7 mouse cellular contexts compared by ENCODE assay signal in genomic region chr7:25681341-25682231, GRCm38 (mm10). TPM values are rescaled to one million over a fixed set of nuclear protein-coding genes. Genes with fewer than 3 reads are reported as not detected.
A peak's percentile ranks its signal among the peaks of the same experiment; 100 is the strongest.
DNase-seq lines count a peak whose midpoint lies in the region; ATAC-seq lines count a peak whose summit lies in the region.

No protein-coding gene starts in this region.

- WGBS in heart, embryonic 16.5 days, result 48% methylated on average over 15 of the region's 15 CpGs
- 66% methylated on average over 15 of the region's 15 CpGs for WGBS in midbrain, embryonic 12.5 days

- peaks cover 22% of the 10 kb centered on the region for H3K4me1 ChIP-seq in heart, embryonic 16.5 days (ENCODE audit: control insufficient read depth, insufficient read depth, low read length)
- H3K4me1 ChIP-seq in midbrain, embryonic 12.5 days, result peaks cover 18% of the 10 kb centered on the region

- H3K4me3 ChIP-seq in heart, embryonic 16.5 days (ENCODE audit: low read length), result peak overlapping the region; percentile 75
- H3K4me3 ChIP-seq in midbrain, embryonic 12.5 days, result peak overlapping the region; percentile 49

- H3K27me3 ChIP-seq in heart, embryonic 16.5 days (ENCODE audit: control insufficient read depth, insufficient read depth, low read length), result no peaks in the 10 kb centered on the region
- peaks cover 44% of the 10 kb centered on the region for H3K27me3 ChIP-seq in midbrain, embryonic 12.5 days

- ATAC-seq in heart, embryonic 16.5 days (replicated peaks; ENCODE audit: extremely low read depth, insufficient read depth, low FRiP score), result no peak
- ATAC-seq in midbrain, embryonic 12.5 days (ENCODE audit: low FRiP score, low read depth), result no peak

- H3K36me3 ChIP-seq in heart, embryonic 16.5 days (ENCODE audit: control insufficient read depth, insufficient read depth), result no peaks in the 10 kb centered on the region
- H3K36me3 ChIP-seq in midbrain, embryonic 12.5 days, result 0 out of 2 replicates have a peak, but pooled peaks cover 6% of the 10 kb centered on the region

- 0 out of 2 replicates have a peak overlapping the region, but pooled peaks have one; percentile 26 for H3K9ac ChIP-seq in heart, embryonic 16.5 days (ENCODE audit: low read length)
- no peak overlapping the region for H3K9ac ChIP-seq in midbrain, embryonic 12.5 days (replicated peaks)

- peak; percentile 25 to 30 for DNase-seq in spleen, adult 18-20 months
- DNase-seq in spleen, adult 12 weeks (ENCODE audit: low spot score), result no peak
- DNase-seq in Muller cell, postnatal 12 days (ENCODE audit: inconsistent ontology term), result no peak
- no peak for DNase-seq in right cerebral cortex, adult 18-20 months
- DNase-seq in right cerebral cortex, postnatal 14 days, result no peak

- peak overlapping the region; percentile 84 for H3K4me2 ChIP-seq in heart, embryonic 16.5 days (ENCODE audit: low read depth, low read length)
- H3K4me2 ChIP-seq in midbrain, embryonic 12.5 days (replicated peaks), result peak overlapping the region; percentile 64

- 0 out of 2 replicates have a peak overlapping the region, but pooled peaks have one; percentile 39 for H3K27ac ChIP-seq in heart, embryonic 16.5 days (ENCODE audit: low read length)
- peak overlapping the region; percentile 88; the same call in 1 of the 2 replicates for H3K27ac ChIP-seq in midbrain, embryonic 12.5 days (replicated peaks)

- no peaks in the 10 kb centered on the region for H3K9me3 ChIP-seq in heart, embryonic 16.5 days (replicated peaks; ENCODE audit: control insufficient read depth, low read length)
- no peaks in the 10 kb centered on the region for H3K9me3 ChIP-seq in midbrain, embryonic 12.5 days

RNA-seq across cellular contexts. Expression of gene B9d2, which starts 1.0 kb away (rescaled TPM):
- 30.3 and 32.0 TPM in 2 replicates for polyA plus RNA-seq in heart, embryonic 16.5 days (2015; fragmentation: Nextera tagmentation; extraction: Ambion mirVana)
- polyA plus RNA-seq in midbrain, embryonic 12.5 days (2016; fragmentation: Nextera tagmentation; extraction: Ambion mirVana), result 29.0 and 33.9 TPM in 2 replicates

RNA-seq across cellular contexts. Expression of gene Tgfb1, which starts 5.2 kb away (rescaled TPM):
- polyA plus RNA-seq in heart, embryonic 16.5 days (2015; fragmentation: Nextera tagmentation; extraction: Ambion mirVana), result 3.6 and 3.8 TPM in 2 replicates
- polyA plus RNA-seq in midbrain, embryonic 12.5 days (2016; fragmentation: Nextera tagmentation; extraction: Ambion mirVana), result 1.3 and 1.6 TPM in 2 replicates

RNA-seq across cellular contexts. Expression of gene Tmem91, which starts 6.6 kb away (rescaled TPM):
- polyA plus RNA-seq in heart, embryonic 16.5 days (2015; fragmentation: Nextera tagmentation; extraction: Ambion mirVana), result 2.1 and 2.2 TPM in 2 replicates
- 3.1 and 3.9 TPM in 2 replicates for polyA plus RNA-seq in midbrain, embryonic 12.5 days (2016; fragmentation: Nextera tagmentation; extraction: Ambion mirVana)

RNA-seq across cellular contexts. Expression of gene Exosc5, which starts 22.6 kb away (rescaled TPM):
- polyA plus RNA-seq in heart, embryonic 16.5 days (2015; fragmentation: Nextera tagmentation; extraction: Ambion mirVana), result 42.5 and 44.6 TPM in 2 replicates
- 49.1 and 50.1 TPM in 2 replicates for polyA plus RNA-seq in midbrain, embryonic 12.5 days (2016; fragmentation: Nextera tagmentation; extraction: Ambion mirVana)

RNA-seq across cellular contexts. Expression of gene Bckdha, which starts 22.8 kb away (rescaled TPM):
- 72.1 and 74.4 TPM in 2 replicates for polyA plus RNA-seq in heart, embryonic 16.5 days (2015; fragmentation: Nextera tagmentation; extraction: Ambion mirVana)
- polyA plus RNA-seq in midbrain, embryonic 12.5 days (2016; fragmentation: Nextera tagmentation; extraction: Ambion mirVana), result 38.4 and 43.4 TPM in 2 replicates

Comparison
In these comparisons a context has a peak if more than half of its experiments do, and no peak if none do; other contexts are left out.
1. DNase-seq: peak in spleen, adult 18-20 months (2 of 2); none in spleen, adult 12 weeks (single experiment), Muller cell, postnatal 12 days (single experiment), right cerebral cortex, adult 18-20 months (single experiment) and right cerebral cortex, postnatal 14 days (single experiment).